In the genomic region with DNA sequence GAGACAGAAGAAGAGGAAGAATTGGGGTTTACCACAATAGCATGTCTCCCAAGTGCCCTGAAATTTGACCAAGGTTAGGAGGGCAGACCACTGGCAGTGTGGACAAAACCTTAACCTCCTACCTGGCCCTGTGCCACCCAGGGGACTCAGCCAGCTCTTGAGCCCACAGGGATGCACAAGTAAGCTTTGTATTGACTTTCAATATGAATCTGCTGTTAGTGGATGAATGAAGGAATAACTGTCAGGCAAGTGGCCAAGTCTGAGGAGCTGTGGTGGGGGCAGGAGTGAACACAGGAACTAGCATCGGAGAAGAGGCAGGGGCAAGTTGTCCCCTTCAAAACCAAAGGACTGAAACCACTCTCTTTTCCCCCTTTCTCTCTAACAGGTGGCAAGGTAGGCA, we compare ENCODE assay signal across 19 mouse cellular contexts. TPM values are rescaled to one million over a fixed set of nuclear protein-coding genes. Genes with fewer than 3 reads are reported as not detected.
A peak's percentile ranks its signal among the peaks of the same experiment; 100 is the strongest.
DNase-seq lines count a peak whose midpoint lies in the region; ATAC-seq lines count a peak whose summit lies in the region.
"Had no signal": no experiment of that assay in that cellular context is flagged by ENCODE, and none has a peak within 500 bp of the region (broad histone marks: within the 10 kb centered on the region; RNA-seq: fewer than 3 reads in every experiment).

No protein-coding gene starts in this region.

- H3K36me3 ChIP-seq in forebrain, embryonic 13.5 days (ENCODE audit: poor library complexity, severe bottlenecking), result no peaks in the 10 kb centered on the region
- no peaks in the 10 kb centered on the region for H3K36me3 ChIP-seq in forebrain, embryonic 12.5 days (replicated peaks)
- no peaks in the 10 kb centered on the region for H3K36me3 ChIP-seq in kidney, embryonic 14.5 days (ENCODE audit: control insufficient read depth, insufficient read depth, low read length)
- H3K36me3 ChIP-seq: embryonic facial prominence, embryonic 12.5 days; neural tube, embryonic 15.5 days; stomach, embryonic 15.5 days had no signal

- peaks cover 24% of the 10 kb centered on the region for H3K4me1 ChIP-seq in forebrain, embryonic 13.5 days
- H3K4me1 ChIP-seq in forebrain, embryonic 12.5 days, result peaks cover 15% of the 10 kb centered on the region
- H3K4me1 ChIP-seq in kidney, embryonic 14.5 days (ENCODE audit: control insufficient read depth, insufficient read depth, low read length), result peaks cover 6% of the 10 kb centered on the region; the same call in 1 of the 2 replicates

- H3K27me3 ChIP-seq in forebrain, embryonic 13.5 days, result 0 out of 2 replicates have a peak, but pooled peaks cover 4% of the 10 kb centered on the region
- peaks cover 8% of the 10 kb centered on the region; the same call in 1 of the 2 replicates for H3K27me3 ChIP-seq in forebrain, embryonic 12.5 days
- H3K27me3 ChIP-seq in kidney, embryonic 14.5 days (ENCODE audit: control insufficient read depth, insufficient read depth, low read length), result 0 out of 2 replicates have a peak, but pooled peaks cover 4% of the 10 kb centered on the region
- H3K27me3 ChIP-seq: neural tube, embryonic 15.5 days; stomach, embryonic 15.5 days had no signal

- intact Hi-C loops in left cerebral cortex, postnatal 36 days (cut with DNase I), result no loop called here

- H3K27ac ChIP-seq in forebrain, embryonic 13.5 days, result peak overlapping the region; percentile 7
- no peak overlapping the region for H3K27ac ChIP-seq in forebrain, embryonic 12.5 days
- no peak overlapping the region for H3K27ac ChIP-seq in kidney, embryonic 14.5 days (ENCODE audit: low read depth, low read length)
- H3K27ac ChIP-seq: embryonic facial prominence, embryonic 12.5 days; macrophage; neural tube, embryonic 15.5 days; stomach, embryonic 15.5 days had no signal

- no peak overlapping the region for H3K9ac ChIP-seq in forebrain, embryonic 13.5 days
- no peak overlapping the region for H3K9ac ChIP-seq in forebrain, embryonic 12.5 days
- no peak overlapping the region for H3K9ac ChIP-seq in kidney, embryonic 14.5 days (ENCODE audit: low read depth, low read length)
- H3K9ac ChIP-seq: embryonic facial prominence, embryonic 12.5 days; neural tube, embryonic 15.5 days; stomach, embryonic 15.5 days had no signal

- 53% methylated on average over 1 of the region's 1 CpGs for WGBS in forebrain, embryonic 13.5 days
- 77% methylated on average over 1 of the region's 1 CpGs for WGBS in forebrain, embryonic 12.5 days
- 67% methylated on average over 1 of the region's 1 CpGs for WGBS in kidney, embryonic 14.5 days

- peak; percentile 16 to 32 for DNase-seq in left cerebral cortex, postnatal 36 days (ENCODE audit: low spot score in 2 of 2)
- DNase-seq in left cerebral cortex, adult 8-10 months (ENCODE audit: low spot score in 2 of 2), result no peak
- peak; percentile 63 for DNase-seq in 3T3-L1 (ENCODE audit: low read depth, low spot score)
- peak; percentile 75 for DNase-seq in cerebellum, adult 9-10 months
- no peak for DNase-seq in B cell, adult 2 months
- DNase-seq: thymus, postnatal 36 days had no signal

- no peak for ATAC-seq in forebrain, embryonic 13.5 days
- no peak for ATAC-seq in forebrain, embryonic 12.5 days (ENCODE audit: low FRiP score)
- ATAC-seq in kidney, embryonic 14.5 days (ENCODE audit: low FRiP score, low TSS enrichment), result no peak

- H3K9me3 ChIP-seq in forebrain, embryonic 13.5 days (replicated peaks), result no peaks in the 10 kb centered on the region
- H3K9me3 ChIP-seq in forebrain, embryonic 12.5 days, result no peaks in the 10 kb centered on the region
- no peaks in the 10 kb centered on the region for H3K9me3 ChIP-seq in kidney, embryonic 14.5 days (ENCODE audit: control insufficient read depth, low read length)
- H3K9me3 ChIP-seq: embryonic facial prominence, embryonic 12.5 days; neural tube, embryonic 15.5 days; stomach, embryonic 15.5 days had no signal

- no peak overlapping the region for H3K4me3 ChIP-seq in forebrain, embryonic 13.5 days
- no peak overlapping the region for H3K4me3 ChIP-seq in forebrain, embryonic 12.5 days (replicated peaks)
- H3K4me3 ChIP-seq in kidney, embryonic 14.5 days (ENCODE audit: low read length), result no peak overlapping the region
- H3K4me3 ChIP-seq: embryonic facial prominence, embryonic 12.5 days; neural tube, embryonic 15.5 days; stomach, embryonic 15.5 days had no signal

- no peak overlapping the region for H3K4me2 ChIP-seq in forebrain, embryonic 13.5 days
- H3K4me2 ChIP-seq in forebrain, embryonic 12.5 days, result no peak overlapping the region
- H3K4me2 ChIP-seq in kidney, embryonic 14.5 days (replicated peaks; ENCODE audit: low read depth, low read length), result no peak overlapping the region
- H3K4me2 ChIP-seq: embryonic facial prominence, embryonic 12.5 days; neural tube, embryonic 15.5 days; stomach, embryonic 15.5 days had no signal

RNA-seq across cellular contexts. Expression of a gene that starts 2.8 kb away (rescaled TPM):
- not detected in 2 replicates for polyA plus RNA-seq in forebrain, embryonic 13.5 days (2015; fragmentation: Nextera tagmentation; extraction: Ambion mirVana)
- not detected in 2 replicates for polyA plus RNA-seq in forebrain, embryonic 12.5 days (2016; fragmentation: Nextera tagmentation; extraction: Ambion mirVana)
- total RNA-seq in left cerebral cortex, postnatal 36 days (2021), result not detected
- not detected for total RNA-seq in left cerebral cortex, adult 8-10 months (2022)
- not detected in 2 replicates for polyA plus RNA-seq in kidney, embryonic 14.5 days (2014; fragmentation: Nextera tagmentation; extraction: Ambion mirVana)
- total RNA-seq: gastrocnemius, postnatal 4 days; layer of hippocampus, postnatal 10 days; liver, adult 2 months; monocyte, adult 5-6 weeks had no signal
- polyA plus RNA-seq: embryonic facial prominence, embryonic 12.5 days; heart, postnatal 0 days; kidney, embryonic 16.5 days; macrophage; neural tube, embryonic 15.5 days had no signal

RNA-seq across cellular contexts. Expression of a gene that starts 4.1 kb away (rescaled TPM):
- polyA plus RNA-seq in forebrain, embryonic 13.5 days (2015; fragmentation: Nextera tagmentation; extraction: Ambion mirVana), result 13.6 and 15.7 TPM in 2 replicates
- polyA plus RNA-seq in forebrain, embryonic 12.5 days (2016; fragmentation: Nextera tagmentation; extraction: Ambion mirVana), result 11.5 and 14.1 TPM in 2 replicates
- total RNA-seq in left cerebral cortex, postnatal 36 days (2021), result 100 to 1,000 TPM; 187 to 192 TPM
- 100 to 1,000 TPM; 179 to 192 (median 185) TPM for total RNA-seq in left cerebral cortex, adult 8-10 months (2022)
- 0.05 TPM in 1 of 2 replicates, not detected in the other for polyA plus RNA-seq in kidney, embryonic 14.5 days (2014; fragmentation: Nextera tagmentation; extraction: Ambion mirVana)
- total RNA-seq: monocyte, adult 5-6 weeks had no signal
- polyA plus RNA-seq: macrophage had no signal

RNA-seq across cellular contexts. Expression of a gene that starts 12.9 kb away (rescaled TPM):
- polyA plus RNA-seq in forebrain, embryonic 13.5 days (2015; fragmentation: Nextera tagmentation; extraction: Ambion mirVana), result 1.5 and 2.0 TPM in 2 replicates
- 2.8 TPM in 2 replicates for polyA plus RNA-seq in forebrain, embryonic 12.5 days (2016; fragmentation: Nextera tagmentation; extraction: Ambion mirVana)
- total RNA-seq in left cerebral cortex, postnatal 36 days (2021), result 1 to 10 TPM; 4.8 to 5.5 TPM
- total RNA-seq in left cerebral cortex, adult 8-10 months (2022), result 1 to 10 TPM; 4.2 to 6.3 (median 5.7) TPM
- 0.34 and 0.68 TPM in 2 replicates for polyA plus RNA-seq in kidney, embryonic 14.5 days (2014; fragmentation: Nextera tagmentation; extraction: Ambion mirVana)

RNA-seq across cellular contexts. Expression of a gene that starts 29.8 kb away (rescaled TPM):
- 26.3 and 27.0 TPM in 2 replicates for polyA plus RNA-seq in forebrain, embryonic 13.5 days (2015; fragmentation: Nextera tagmentation; extraction: Ambion mirVana)
- polyA plus RNA-seq in forebrain, embryonic 12.5 days (2016; fragmentation: Nextera tagmentation; extraction: Ambion mirVana), result 22.3 and 24.4 TPM in 2 replicates
- 10 to 100 TPM; 41.5 to 43.0 TPM for total RNA-seq in left cerebral cortex, postnatal 36 days (2021)
- total RNA-seq in left cerebral cortex, adult 8-10 months (2022), result 10 to 100 TPM; 45.3 to 49.6 (median 47.4) TPM
- polyA plus RNA-seq in kidney, embryonic 14.5 days (2014; fragmentation: Nextera tagmentation; extraction: Ambion mirVana), result 18.3 and 22.0 TPM in 2 replicates

RNA-seq across cellular contexts. Expression of a gene that starts 38.4 kb away (rescaled TPM):
- polyA plus RNA-seq in forebrain, embryonic 13.5 days (2015; fragmentation: Nextera tagmentation; extraction: Ambion mirVana), result 130 and 133 TPM in 2 replicates
- 164 and 167 TPM in 2 replicates for polyA plus RNA-seq in forebrain, embryonic 12.5 days (2016; fragmentation: Nextera tagmentation; extraction: Ambion mirVana)
- total RNA-seq in left cerebral cortex, postnatal 36 days (2021), result 1 to 10 TPM; 1.2 to 1.6 TPM
- 1 to 10 TPM in 3 of 4 experiments, under 1 TPM in 1; 0.97 to 1.9 (median 1.5) TPM for total RNA-seq in left cerebral cortex, adult 8-10 months (2022)
- polyA plus RNA-seq in kidney, embryonic 14.5 days (2014; fragmentation: Nextera tagmentation; extraction: Ambion mirVana), result 134 and 141 TPM in 2 replicates

Comparison
In these comparisons a context has a peak if more than half of its experiments do, and no peak if none do; other contexts are left out.
1. DNase-seq: peak in left cerebral cortex, postnatal 36 days (2 of 2), 3T3-L1 (single experiment) and cerebellum, adult 9-10 months (single experiment); none in left cerebral cortex, adult 8-10 months (0 of 2) and B cell, adult 2 months (0 of 2).
2. RNA of a gene that starts 4.1 kb away (polyA plus RNA-seq): 13.6 to 15.7 TPM in forebrain, embryonic 13.5 days and 11.5 to 14.1 TPM in forebrain, embryonic 12.5 days; 0.05 TPM in kidney, embryonic 14.5 days; every median in the first group is over 10 times any median in the second.